Mouse (Mus musculus): Measurements from ENCODE around the gene Mob3b. TPM values are rescaled to one million over a fixed set of nuclear protein-coding genes. Genes with fewer than 3 reads are reported as not detected.

The Mob3b gene
- total and polyA plus RNA-seq, 3 experiments: 0.33 TPM; not detected in 2

DNA sequence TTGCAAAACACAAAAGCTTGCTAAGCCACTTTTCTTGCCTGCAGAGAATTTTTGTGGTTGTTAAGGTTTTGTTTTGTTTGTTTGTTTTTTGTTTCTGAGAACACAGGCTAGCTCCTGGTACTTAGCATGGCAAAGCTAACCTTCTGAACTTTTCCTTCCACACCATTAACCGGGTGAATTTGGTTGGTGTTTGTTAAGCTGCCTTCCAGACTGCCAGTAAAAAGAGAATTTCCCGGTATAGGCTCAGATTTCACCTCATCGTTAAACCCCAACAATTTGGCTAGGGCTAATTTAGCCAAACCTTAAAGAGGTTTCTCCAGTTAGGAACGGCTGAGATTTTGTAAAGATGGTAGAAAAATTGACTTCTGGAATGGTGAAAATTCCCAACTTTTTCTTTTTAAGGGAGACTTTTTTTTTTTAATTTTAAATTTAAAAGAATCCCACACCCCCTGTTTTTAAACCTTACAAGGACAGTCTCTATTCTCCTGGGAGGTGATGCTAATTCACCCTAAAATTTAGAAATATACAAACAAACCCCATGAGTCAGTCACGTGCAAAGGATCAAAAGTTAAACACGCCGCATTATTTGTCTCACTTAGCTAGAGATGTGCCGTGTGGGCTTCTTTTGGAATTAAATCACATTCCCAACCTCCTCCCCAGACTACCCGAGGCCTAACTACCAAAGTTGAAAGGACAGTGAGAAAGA, 108.1 kb downstream of the Mob3b start:
- Histone ChIP-seq H3K36me3 (replicated peaks) (no peaks in the 10 kb centered on the region), H3K4me3 (ENCODE audit: low read depth, low read length) (no peak overlapping the region), H3K27me3 (ENCODE audit: insufficient read depth, low read length) (no peaks in the 10 kb centered on the region), H3K4me1 (ENCODE audit: insufficient read depth, low read depth, low read length) (no peaks in the 10 kb centered on the region), H3K9me3 (replicated peaks) (no peaks in the 10 kb centered on the region)
- DNase-seq (ENCODE audit: low spot score): no peak
- no peak for TF ChIP-seq GATA1 (IDR thresholded peaks at IDR 0.05; ENCODE audit: borderline replicate concordance, low read length)
- no peak for TF ChIP-seq TAL1 (conservative IDR thresholded peaks at IDR 0.05; ENCODE audit: low read depth, low read length)
- TF ChIP-seq GATA2 (IDR thresholded peaks at IDR 0.05; ENCODE audit: borderline replicate concordance, low read depth, low read length): no peak
- TF ChIP-seq CTCF (IDR thresholded peaks at IDR 0.05; ENCODE audit: low read depth, low read length): no peak
- TF ChIP-seq POLR2AphosphoS5 (IDR thresholded peaks at IDR 0.05; ENCODE audit: insufficient replicate concordance, low read depth, low read length): no peak
- no peak for ATAC-seq (ENCODE audit: extremely low read depth, insufficient number of reproducible peaks, low FRiP score, poor library complexity, severe bottlenecking)

DNA sequence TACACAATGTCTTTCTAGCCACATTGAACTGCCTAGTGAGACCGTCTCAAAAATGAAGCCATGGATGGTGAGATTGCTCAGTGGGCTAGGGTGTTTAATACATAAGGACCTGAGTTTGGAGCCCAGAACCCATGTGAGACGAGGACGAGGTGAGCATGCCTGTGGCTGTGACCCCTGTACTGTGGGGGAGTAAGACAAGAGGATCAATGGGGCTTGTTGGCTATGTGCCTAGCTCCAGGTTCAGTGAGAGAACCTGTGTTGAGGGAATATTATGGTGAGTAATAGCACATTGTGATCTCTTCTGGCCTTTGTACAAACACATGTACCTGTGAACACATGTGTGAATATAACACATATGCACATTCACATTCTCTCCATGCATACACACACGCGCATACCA, 116.4 kb downstream of the Mob3b start:
- Histone ChIP-seq H3K27me3 (ENCODE audit: insufficient read depth, low read length) (no peaks in the 10 kb centered on the region), H3K9me3 (replicated peaks) (no peaks in the 10 kb centered on the region), H3K36me3 (replicated peaks) (no peaks in the 10 kb centered on the region), H3K4me3 (ENCODE audit: low read depth, low read length) (no peak overlapping the region), H3K4me1 (ENCODE audit: insufficient read depth, low read depth, low read length) (no peaks in the 10 kb centered on the region)
- DNase-seq (ENCODE audit: low spot score) (no peak), ATAC-seq (ENCODE audit: extremely low read depth, insufficient number of reproducible peaks, low FRiP score, poor library complexity, severe bottlenecking) (no peak)
- TF ChIP-seq GATA1 (IDR thresholded peaks at IDR 0.05; ENCODE audit: borderline replicate concordance, low read length) (no peak), POLR2AphosphoS5 (IDR thresholded peaks at IDR 0.05; ENCODE audit: insufficient replicate concordance, low read depth, low read length) (no peak), TAL1 (conservative IDR thresholded peaks at IDR 0.05; ENCODE audit: low read depth, low read length) (no peak), CTCF (IDR thresholded peaks at IDR 0.05; ENCODE audit: low read depth, low read length) (no peak), GATA2 (IDR thresholded peaks at IDR 0.05; ENCODE audit: borderline replicate concordance, low read depth, low read length) (no peak)

- TF ChIP-seq GATA2 (IDR thresholded peaks at IDR 0.05; ENCODE audit: borderline replicate concordance, low read depth, low read length): no peak
- TF ChIP-seq POLR2AphosphoS5 (IDR thresholded peaks at IDR 0.05; ENCODE audit: insufficient replicate concordance, low read depth, low read length): no peak
- no peak for TF ChIP-seq TAL1 (conservative IDR thresholded peaks at IDR 0.05; ENCODE audit: low read depth, low read length)
- no peak for TF ChIP-seq GATA1 (IDR thresholded peaks at IDR 0.05; ENCODE audit: borderline replicate concordance, low read length)
- no peak for TF ChIP-seq CTCF (IDR thresholded peaks at IDR 0.05; ENCODE audit: low read depth, low read length)
- H3K4me1 ChIP-seq (ENCODE audit: insufficient read depth, low read depth, low read length): no peaks in the 10 kb centered on the region
- H3K36me3 ChIP-seq (replicated peaks): no peaks in the 10 kb centered on the region
- H3K9me3 ChIP-seq (replicated peaks): no peaks in the 10 kb centered on the region
- no peak overlapping the region for H3K4me3 ChIP-seq (ENCODE audit: low read depth, low read length)
- no peak for ATAC-seq (ENCODE audit: extremely low read depth, insufficient number of reproducible peaks, low FRiP score, poor library complexity, severe bottlenecking)
- no peaks in the 10 kb centered on the region for H3K27me3 ChIP-seq (ENCODE audit: insufficient read depth, low read length)
- DNase-seq (ENCODE audit: low spot score): no peak
Observed at GRCm38 (mm10) chr4:35040306-35040705, 117.0 kb downstream of the Mob3b start.

DNA sequence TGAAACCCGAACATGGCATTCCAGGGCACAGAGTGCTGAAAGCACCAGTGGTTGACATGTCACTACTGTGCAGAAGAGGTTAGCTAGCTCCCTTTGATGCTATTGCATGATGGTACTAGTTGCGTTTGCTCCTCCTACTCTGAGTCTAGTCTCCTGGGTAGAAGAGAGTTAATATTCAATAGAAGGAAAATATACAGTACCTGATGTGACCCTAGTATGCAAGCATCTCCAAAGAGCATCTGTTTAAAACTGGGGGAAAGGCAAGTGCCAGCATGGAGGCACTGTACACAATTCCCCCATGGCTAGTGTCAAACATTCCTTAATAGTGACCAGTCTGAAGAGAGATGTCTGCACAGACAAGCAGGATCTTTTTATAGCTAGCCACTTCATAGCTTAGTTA, 119.5 kb downstream of the Mob3b start:
- Histone ChIP-seq H3K4me3 (ENCODE audit: low read depth, low read length) (no peak overlapping the region), H3K27me3 (ENCODE audit: insufficient read depth, low read length) (peaks cover 1% of the 10 kb centered on the region; the same call in 1 of the 2 replicates), H3K9me3 (replicated peaks) (no peaks in the 10 kb centered on the region), H3K4me1 (ENCODE audit: insufficient read depth, low read depth, low read length) (no peaks in the 10 kb centered on the region), H3K36me3 (replicated peaks) (no peaks in the 10 kb centered on the region)
- TF ChIP-seq GATA2 (IDR thresholded peaks at IDR 0.05; ENCODE audit: borderline replicate concordance, low read depth, low read length) (no peak), GATA1 (IDR thresholded peaks at IDR 0.05; ENCODE audit: borderline replicate concordance, low read length) (no peak), TAL1 (conservative IDR thresholded peaks at IDR 0.05; ENCODE audit: low read depth, low read length) (no peak), CTCF (IDR thresholded peaks at IDR 0.05; ENCODE audit: low read depth, low read length) (no peak), POLR2AphosphoS5 (IDR thresholded peaks at IDR 0.05; ENCODE audit: insufficient replicate concordance, low read depth, low read length) (no peak)
- ATAC-seq (ENCODE audit: extremely low read depth, insufficient number of reproducible peaks, low FRiP score, poor library complexity, severe bottlenecking) (no peak), DNase-seq (ENCODE audit: low spot score) (no peak)

DNA sequence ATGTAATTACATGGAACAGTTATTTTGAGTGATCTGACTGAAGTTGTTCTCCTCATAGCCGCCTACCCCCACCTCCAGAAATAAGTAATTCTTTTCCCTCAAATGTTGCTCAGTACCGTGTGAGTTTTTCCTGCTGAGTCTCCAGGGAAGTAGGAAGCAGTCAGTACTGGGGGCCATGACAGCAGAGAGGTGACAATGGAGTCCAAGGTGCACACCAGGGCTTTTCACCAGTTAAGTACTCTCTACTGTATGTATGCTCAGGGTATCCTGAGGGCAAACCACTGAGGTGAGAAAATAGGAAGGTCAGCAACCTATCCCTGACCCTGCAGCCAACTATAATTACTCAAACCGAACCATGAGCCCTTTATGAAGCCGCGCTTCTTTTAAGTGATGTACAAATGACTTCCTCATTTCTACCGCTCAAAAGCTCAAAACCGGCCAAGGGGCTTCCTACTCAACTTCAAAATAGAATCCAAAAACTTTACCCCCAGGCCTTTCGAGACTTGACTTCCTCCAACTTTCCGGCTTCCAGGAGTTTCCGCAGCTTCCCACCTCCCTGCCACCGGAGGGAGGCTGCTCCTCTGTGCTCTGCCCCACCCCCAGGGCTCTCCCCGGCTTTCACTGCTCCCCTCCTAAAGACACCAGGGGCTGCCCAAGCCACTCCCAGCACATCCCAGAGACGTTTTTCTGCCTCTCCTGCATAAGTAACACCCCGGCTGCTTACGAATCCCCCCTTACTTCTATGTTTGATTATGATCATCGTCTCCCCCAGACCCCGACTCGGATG, 122.6 kb downstream of the Mob3b start:
- DNase-seq (ENCODE audit: low spot score) (no peak), ATAC-seq (ENCODE audit: extremely low read depth, insufficient number of reproducible peaks, low FRiP score, poor library complexity, severe bottlenecking) (no peak)
- peaks cover 2% of the 10 kb centered on the region; the same call in 1 of the 2 replicates for H3K27me3 ChIP-seq (ENCODE audit: insufficient read depth, low read length)
- H3K36me3 ChIP-seq (replicated peaks): no peaks in the 10 kb centered on the region
- no peak for TF ChIP-seq CTCF (IDR thresholded peaks at IDR 0.05; ENCODE audit: low read depth, low read length)
- no peak for TF ChIP-seq TAL1 (conservative IDR thresholded peaks at IDR 0.05; ENCODE audit: low read depth, low read length)
- TF ChIP-seq GATA2 (IDR thresholded peaks at IDR 0.05; ENCODE audit: borderline replicate concordance, low read depth, low read length): no peak
- TF ChIP-seq POLR2AphosphoS5 (IDR thresholded peaks at IDR 0.05; ENCODE audit: insufficient replicate concordance, low read depth, low read length): no peak
- no peak for TF ChIP-seq GATA1 (IDR thresholded peaks at IDR 0.05; ENCODE audit: borderline replicate concordance, low read length)
- H3K4me1 ChIP-seq (ENCODE audit: insufficient read depth, low read depth, low read length): no peaks in the 10 kb centered on the region
- no peaks in the 10 kb centered on the region for H3K9me3 ChIP-seq (replicated peaks)
- no peak overlapping the region for H3K4me3 ChIP-seq (ENCODE audit: low read depth, low read length)

- Histone ChIP-seq H3K27me3 (ENCODE audit: insufficient read depth, low read length) (peaks cover 2% of the 10 kb centered on the region; the same call in 1 of the 2 replicates), H3K36me3 (replicated peaks) (no peaks in the 10 kb centered on the region), H3K4me3 (ENCODE audit: low read depth, low read length) (no peak overlapping the region), H3K9me3 (replicated peaks) (no peaks in the 10 kb centered on the region), H3K4me1 (ENCODE audit: insufficient read depth, low read depth, low read length) (no peaks in the 10 kb centered on the region)
- DNase-seq (ENCODE audit: low spot score): no peak
- TF ChIP-seq CTCF (IDR thresholded peaks at IDR 0.05; ENCODE audit: low read depth, low read length): no peak
- TF ChIP-seq GATA1 (IDR thresholded peaks at IDR 0.05; ENCODE audit: borderline replicate concordance, low read length): no peak
- TF ChIP-seq POLR2AphosphoS5 (IDR thresholded peaks at IDR 0.05; ENCODE audit: insufficient replicate concordance, low read depth, low read length): no peak
- TF ChIP-seq GATA2 (IDR thresholded peaks at IDR 0.05; ENCODE audit: borderline replicate concordance, low read depth, low read length): no peak
- TF ChIP-seq TAL1 (conservative IDR thresholded peaks at IDR 0.05; ENCODE audit: low read depth, low read length): no peak
- no peak for ATAC-seq (ENCODE audit: extremely low read depth, insufficient number of reproducible peaks, low FRiP score, poor library complexity, severe bottlenecking)
Observed at GRCm38 (mm10) chr4:35032758-35033157, 124.5 kb downstream of the Mob3b start.

Data from G1E (cell line).